Mouse (Mus musculus) embryo, embryonic 10 days (tissue): ENCODE data around the gene Capn12.

ENCODE experiments used
- DNase-seq: peaks from one replicate; pipeline ENCODE4 v3.0.0-alpha.2; 2015; ENCODE audit warnings: low spot score

The Capn12 gene

DNA sequence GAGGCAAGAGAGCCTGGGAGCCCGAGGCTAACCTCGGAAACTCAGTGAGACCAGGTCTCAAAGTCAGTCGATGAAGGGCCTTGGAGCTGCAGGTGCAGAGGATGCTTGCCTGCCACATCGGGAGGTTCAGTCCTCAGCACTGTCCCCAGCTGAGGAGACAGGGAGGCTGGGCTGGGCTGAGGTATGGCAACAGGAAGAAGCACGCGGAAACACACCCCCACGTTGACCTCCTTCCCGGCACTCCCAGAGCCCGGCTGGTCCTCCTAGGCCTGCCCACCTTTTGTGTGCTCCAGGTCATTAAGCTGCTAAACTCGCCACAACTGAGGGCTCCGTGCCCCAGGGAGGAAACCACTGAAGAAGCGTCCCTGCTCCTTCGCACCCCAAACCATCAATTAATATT, at the start of gene Capn12:
Gene Capn12 (plus strand): TSS at position 224 of the 400 bp plus-strand sequence.
- DNase-seq: no peak

DNA sequence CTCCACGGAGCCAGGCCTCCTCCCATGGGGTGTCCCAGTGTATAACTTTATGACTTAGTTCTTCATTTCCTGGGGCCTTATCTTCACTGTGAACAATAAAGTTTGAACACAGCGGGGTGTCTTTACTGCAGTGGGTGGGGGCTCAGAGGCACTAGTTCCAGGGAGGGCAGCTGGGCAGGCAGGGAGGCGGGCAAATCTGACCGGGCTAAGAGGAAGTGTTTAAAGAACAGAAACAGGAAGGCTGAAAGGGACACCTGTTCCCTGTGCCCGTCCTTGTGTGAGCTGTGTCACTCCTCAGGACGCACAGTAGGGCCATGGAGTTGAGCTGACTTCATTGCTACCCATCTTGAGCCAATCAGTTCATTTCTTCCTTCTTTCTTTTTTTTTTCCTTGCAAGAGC, 49.1 kb upstream of the Capn12 start:
- no peak for DNase-seq

DNA sequence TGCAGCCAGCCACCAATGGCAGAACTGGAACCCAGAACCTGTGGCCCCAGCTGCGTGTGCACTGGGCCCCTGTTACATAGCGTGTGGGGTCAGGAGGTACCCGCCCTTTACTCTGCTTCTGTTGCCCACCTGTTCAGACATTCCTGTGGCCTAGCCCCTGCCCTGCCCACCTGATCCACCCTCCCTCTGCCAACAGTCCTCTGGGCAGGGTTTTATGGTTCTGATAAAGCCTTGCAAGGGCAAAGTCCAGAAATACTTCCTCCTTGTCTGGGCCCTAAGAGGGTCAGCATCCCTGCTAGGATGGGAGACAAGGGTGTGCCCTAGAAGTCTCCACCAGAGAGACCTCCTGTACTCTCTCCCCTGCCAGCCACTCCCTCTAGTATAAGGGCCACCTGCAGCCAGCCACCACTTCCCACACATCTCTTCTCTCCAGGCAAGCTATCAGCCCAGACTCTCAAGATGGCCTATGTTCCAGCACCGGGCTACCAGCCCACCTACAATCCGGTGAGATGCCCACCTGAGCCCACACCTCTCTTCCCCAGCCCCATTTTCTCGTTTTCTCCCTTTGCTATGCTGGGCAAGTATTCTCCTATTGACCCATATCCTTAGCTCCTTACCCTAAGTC, 47.4 kb upstream of the Capn12 start, which contains the start of gene Lgals4:
Gene Lgals4 (plus strand): TSS at position 132 of the 625 bp plus-strand sequence.
- no peak for DNase-seq

DNA sequence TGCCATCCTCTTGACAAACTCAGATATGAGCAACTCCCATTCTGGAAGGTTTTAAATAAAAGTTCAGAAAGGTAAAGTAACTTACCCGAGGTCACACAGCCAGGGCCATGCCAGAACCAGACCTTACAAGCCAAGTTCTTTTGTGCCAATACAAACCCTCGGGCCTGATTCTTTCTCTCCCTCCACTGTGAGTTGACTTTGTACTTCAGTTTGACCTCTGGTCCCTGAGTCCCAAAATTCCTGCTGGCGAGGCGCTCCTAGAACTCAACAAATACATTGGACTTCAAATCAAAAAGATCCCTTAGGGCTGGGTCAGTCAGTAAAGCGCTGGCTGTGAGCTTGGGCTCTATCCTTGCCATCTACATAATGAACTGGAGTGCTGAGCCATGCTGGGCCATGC, 44.3 kb upstream of the Capn12 start:
- no peak for DNase-seq

GRCm38 (mm10) chr7:28838331-28838730, 42.9 kb upstream of the Capn12 start:
- no peak for DNase-seq

DNA sequence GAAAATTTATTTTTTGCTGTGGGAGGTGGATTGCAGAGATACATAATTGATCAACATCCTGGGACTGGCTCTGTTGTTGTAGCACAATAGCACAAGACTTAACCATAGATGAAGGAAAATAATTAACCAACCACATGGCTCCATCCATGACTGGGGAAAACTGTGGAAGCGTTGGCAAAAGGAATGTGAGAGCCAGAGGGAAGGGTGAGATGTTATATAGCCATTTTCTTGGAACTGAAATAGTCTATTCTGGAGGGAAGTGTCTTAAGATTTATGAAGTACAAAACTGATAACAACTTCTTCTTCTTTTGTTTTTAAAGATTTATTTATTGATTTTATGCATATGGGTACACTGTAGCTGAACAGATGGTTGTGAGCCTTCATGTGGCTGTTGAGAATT, 33.9 kb upstream of the Capn12 start:
- no peak for DNase-seq

DNA sequence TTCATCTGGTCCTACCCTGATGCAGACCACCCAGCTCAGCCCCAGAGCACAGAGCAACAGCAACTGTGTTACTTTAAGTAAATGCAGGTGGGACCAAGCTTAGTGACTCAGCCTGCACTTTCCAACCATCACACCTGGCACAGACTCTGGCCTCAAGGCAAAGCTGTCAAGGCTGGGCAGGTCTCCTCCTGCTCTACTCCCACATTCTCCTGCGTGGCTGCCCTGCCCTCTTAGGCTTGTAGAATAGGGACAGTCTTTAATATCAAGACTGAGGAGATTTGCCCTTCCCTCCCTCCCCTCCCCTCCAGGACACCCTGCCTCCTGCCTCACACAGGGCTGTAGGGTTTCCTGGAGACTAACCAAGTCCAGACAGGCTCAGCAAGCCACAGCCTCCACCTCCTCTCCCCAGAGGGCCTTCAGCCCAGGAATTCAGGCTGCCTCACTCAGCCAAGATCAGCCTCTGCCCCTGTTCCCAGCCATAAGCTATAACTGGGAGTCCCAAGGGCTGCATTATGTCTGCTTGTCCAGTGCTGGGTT, 31.5 kb upstream of the Capn12 start:
- DNase-seq: no peak

DNA sequence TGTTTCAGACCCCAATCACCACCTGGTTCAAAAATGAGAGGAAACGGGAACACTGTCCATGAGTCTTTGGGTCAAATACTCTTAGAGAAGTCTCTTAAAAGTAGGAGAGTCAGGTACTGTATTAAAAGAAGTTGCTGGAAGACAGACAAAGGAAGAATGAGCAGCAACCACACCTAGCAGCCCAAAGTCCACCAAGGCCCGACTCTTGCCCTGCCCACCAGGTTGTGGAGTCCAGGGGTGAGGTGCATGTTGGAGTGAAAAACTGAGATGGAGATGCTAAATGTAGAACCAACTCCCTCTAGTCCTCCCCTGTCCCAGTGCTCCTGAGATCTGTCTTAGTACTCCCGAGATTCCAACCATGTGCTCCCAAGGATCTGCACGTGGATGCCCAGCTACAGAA, 30.6 kb upstream of the Capn12 start:
- no peak for DNase-seq

DNA sequence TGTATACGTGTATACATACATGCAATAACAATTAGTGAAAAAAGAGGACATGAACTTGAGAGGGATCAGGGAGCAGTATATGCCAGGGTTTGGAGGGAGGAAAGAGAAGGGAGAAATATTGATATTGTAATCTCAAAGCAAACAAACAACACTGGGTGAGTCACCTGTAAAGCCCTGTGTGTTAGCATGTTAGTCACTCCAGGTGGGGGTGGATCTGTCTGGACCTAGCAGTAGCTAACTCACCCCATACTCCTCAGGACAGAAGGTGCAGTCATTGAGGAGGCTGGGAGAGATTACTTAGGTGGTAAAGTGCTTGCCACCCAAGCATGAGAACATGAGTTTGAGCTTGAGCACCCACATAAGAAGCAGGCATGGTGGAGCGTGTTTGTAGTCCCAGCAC, 21.3 kb upstream of the Capn12 start:
- DNase-seq: no peak

DNA sequence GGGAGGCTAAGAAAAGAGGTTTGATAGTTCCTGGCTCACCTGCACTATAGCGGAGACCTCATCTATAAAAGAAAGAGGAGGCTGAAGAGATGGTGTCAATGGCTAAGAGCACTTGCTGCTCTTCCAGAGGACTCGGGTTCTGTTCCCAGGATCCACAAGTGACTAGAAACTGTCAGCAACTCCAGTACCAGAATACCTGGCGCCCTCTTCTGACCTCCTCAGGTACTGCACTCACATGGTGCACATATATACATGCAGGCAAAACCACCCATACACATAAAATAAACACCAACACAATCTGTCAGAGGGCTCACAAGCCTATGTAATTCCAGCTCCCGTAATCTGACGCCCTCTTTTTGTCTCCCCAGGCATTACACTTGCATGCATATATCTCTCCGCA, 20.3 kb upstream of the Capn12 start:
- DNase-seq: no peak

DNA sequence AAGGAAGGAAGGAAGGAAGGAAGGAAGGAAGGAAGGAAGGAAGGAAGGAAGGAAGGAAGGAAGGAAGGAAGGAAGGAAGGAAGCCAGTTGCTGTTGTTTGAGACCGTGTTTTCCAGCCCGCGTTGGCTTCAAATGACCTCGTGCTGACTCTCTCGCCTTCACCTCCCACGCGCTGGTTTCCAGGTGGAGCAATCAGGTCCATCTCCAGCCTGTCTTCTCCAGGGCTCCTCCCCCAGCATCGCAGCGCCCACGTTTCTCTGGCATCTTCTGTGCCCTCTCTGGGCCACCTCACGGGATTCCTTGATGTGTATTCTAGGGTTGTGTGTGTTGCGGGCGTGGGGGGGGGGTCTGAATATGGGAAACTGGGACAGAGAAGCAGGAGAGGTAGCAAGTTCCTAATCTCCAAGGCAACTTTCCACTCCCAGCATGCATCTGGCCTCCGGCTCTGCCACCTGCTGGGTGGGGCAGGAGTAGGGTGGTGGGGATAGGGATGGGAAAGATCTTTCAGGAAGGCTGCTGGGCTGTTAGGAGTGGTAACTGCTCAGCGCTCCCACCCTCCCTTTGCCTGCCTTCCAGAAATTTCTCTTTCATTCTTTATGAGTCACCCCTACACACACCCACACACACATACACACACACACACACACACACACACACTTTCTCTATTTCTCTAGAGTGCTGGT, 18.3 kb upstream of the Capn12 start:
- DNase-seq: no peak

GRCm38 (mm10) chr7:28863540-28863939, 17.7 kb upstream of the Capn12 start, which contains the start of gene Lgals7:
Gene Lgals7, plus strand, starts transcription at chr7:28863853.
- no peak for DNase-seq

DNA sequence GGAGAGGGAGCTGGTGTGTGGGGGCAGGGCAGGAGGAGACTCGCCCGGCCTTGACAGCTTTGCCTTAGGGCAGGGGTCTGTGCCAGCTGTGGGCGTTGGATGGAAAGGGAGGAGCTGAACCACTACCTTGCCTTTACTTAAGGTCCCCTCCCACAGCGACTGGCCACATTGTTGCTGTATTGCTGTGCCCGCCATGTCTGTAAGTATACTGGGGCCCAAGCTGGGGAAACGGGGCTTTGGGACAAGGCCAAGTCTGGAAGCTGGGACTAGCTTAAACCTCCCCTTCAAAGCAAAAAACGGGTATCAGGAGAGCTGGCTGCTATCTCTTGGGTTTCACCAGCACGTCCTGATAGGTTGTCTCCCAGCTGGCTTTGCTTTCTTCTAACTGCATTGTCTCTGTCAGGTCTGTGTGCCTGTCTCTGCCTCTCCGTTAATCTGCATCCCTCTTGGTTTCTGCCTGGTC, 16.9 kb upstream of the Capn12 start:
- no peak for DNase-seq

- peak; percentile 77 for DNase-seq
These were observed 15.5 kb upstream of the Capn12 start for GRCm38 (mm10) chr7:28865481-28866300.

GRCm38 (mm10) chr7:28866769-28867507, 14.3 kb upstream of the Capn12 start:
- DNase-seq: no peak

DNA sequence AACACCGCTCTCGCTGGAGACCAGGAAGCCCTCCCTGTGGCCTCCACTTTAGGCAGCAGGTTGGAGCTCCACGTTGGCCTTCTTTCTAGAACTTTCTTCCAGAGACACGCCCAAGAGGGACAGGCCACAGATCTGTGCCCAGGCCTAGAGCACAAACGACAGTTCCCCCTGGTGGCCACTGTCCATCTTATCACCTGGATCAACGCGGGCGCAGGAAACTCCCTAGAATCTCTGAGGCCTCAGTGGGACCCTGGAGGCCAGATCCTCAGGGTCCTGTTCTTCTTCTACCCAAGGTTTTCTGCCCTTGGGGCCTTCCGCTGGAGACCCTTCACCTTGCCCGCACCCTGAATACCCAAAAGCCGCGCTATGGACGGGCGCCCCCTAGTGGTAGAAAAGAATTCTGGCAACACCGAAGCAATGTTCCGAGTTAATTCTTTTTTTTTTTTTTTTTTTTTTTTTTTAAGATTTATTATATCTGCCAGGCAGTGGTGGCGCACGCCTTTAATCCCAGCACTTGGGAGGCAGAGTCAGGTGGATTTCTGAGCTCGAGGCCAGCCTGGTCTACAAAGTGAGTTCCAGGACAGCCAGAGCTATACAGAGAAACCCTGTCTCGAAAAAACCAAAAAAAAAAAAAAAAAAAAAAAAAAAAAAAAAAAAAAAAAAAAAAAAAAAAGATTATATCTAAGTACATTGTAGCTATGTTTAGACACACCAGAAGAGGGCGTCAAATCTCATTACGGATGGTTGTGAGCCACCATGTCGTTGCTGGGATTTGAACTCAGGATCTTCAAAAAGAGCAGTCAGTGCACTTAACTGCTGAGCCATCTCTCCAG, 13.5 kb upstream of the Capn12 start:
- DNase-seq: peak; percentile 70

GRCm38 (mm10) chr7:28870901-28871664, 10.1 kb upstream of the Capn12 start:
- DNase-seq: no peak

- no peak for DNase-seq
These were observed 6.7 kb upstream of the Capn12 start for GRCm38 (mm10) chr7:28874565-28874964.

- DNase-seq: no peak
These were observed 5.1 kb upstream of the Capn12 start for GRCm38 (mm10) chr7:28876099-28876498.

- no peak for DNase-seq
These were observed 4.1 kb upstream of the Capn12 start for GRCm38 (mm10) chr7:28877155-28877554.
